Mouse (Mus musculus) erythroblast, embryonic 14.5 days (primary cell): ENCODE results near the gene Gclc.

ENCODE experiments used
- GATA1 ChIP-seq: IDR thresholded peaks from 2 replicates; pipeline ENCODE4 v1.6.1; 2012; ENCODE audit warnings: low read length, inconsistent platforms, mixed read lengths
- TAL1 ChIP-seq: IDR thresholded peaks from 3 replicates; pipeline ENCODE4 v1.6.1; 2012; ENCODE audit warnings: low read length, inconsistent platforms, mixed read lengths

GRCm38 (mm10) chr9:77808481-77808880 is 54.1 kb downstream of the Gclc start:
- TF ChIP-seq TAL1 (no peak), GATA1 (no peak)
